Mouse (Mus musculus): ENCODE measurements at regions not wholly inside any gene's neighbourhood (a gene's known extent, or its start where the extent isn't known, plus 50 kb on each side); places are given as distances from the start of the nearest gene placed in this dataset.

- TF ChIP-seq CTCF (IDR thresholded peaks at IDR 0.05; ENCODE audit: borderline replicate concordance, insufficient read depth, low read length) = no peak
- 0 out of 2 replicates have a peak, but pooled peaks have one; percentile 16 for TF ChIP-seq POLR2A (IDR thresholded peaks at IDR 0.05; ENCODE audit: low read depth, low read length)
- Histone ChIP-seq H3K4me1 (ENCODE audit: control insufficient read depth, insufficient read depth, low read length) (no peaks in the 10 kb centered on the region), H3K4me3 (ENCODE audit: insufficient read depth, low read length) (no peak overlapping the region), H3K27ac (ENCODE audit: insufficient read depth, low read length) (no peak overlapping the region)
Measured at GRCm38 (mm10) chr3:148429012-148429865, 561.1 kb downstream of the Adgrl2 start.

GRCm38 (mm10) chr3:148424089-148424488 lies 566.3 kb downstream of the Adgrl2 start:
- Histone ChIP-seq H3K4me3 (ENCODE audit: insufficient read depth, low read length) (no peak overlapping the region), H3K4me1 (ENCODE audit: control insufficient read depth, insufficient read depth, low read length) (peaks cover 3% of the 10 kb centered on the region), H3K27ac (ENCODE audit: insufficient read depth, low read length) (no peak overlapping the region)
- TF ChIP-seq CTCF (IDR thresholded peaks at IDR 0.05; ENCODE audit: borderline replicate concordance, insufficient read depth, low read length) = no peak
- TF ChIP-seq POLR2A (IDR thresholded peaks at IDR 0.05; ENCODE audit: low read depth, low read length) = no peak

GRCm38 (mm10) chr3:148423383-148423782 lies 567.0 kb downstream of the Adgrl2 start:
- no peak overlapping the region for H3K27ac ChIP-seq (ENCODE audit: insufficient read depth, low read length)
- no peak overlapping the region for H3K4me3 ChIP-seq (ENCODE audit: insufficient read depth, low read length)
- H3K4me1 ChIP-seq (ENCODE audit: control insufficient read depth, insufficient read depth, low read length) = peaks cover 3% of the 10 kb centered on the region
- TF ChIP-seq CTCF (IDR thresholded peaks at IDR 0.05; ENCODE audit: borderline replicate concordance, insufficient read depth, low read length) (no peak), POLR2A (IDR thresholded peaks at IDR 0.05; ENCODE audit: low read depth, low read length) (no peak)

- H3K4me1 ChIP-seq (ENCODE audit: control insufficient read depth, insufficient read depth, low read length) = peaks cover 3% of the 10 kb centered on the region
- no peak overlapping the region for H3K27ac ChIP-seq (ENCODE audit: insufficient read depth, low read length)
- TF ChIP-seq CTCF (IDR thresholded peaks at IDR 0.05; ENCODE audit: borderline replicate concordance, insufficient read depth, low read length) = no peak
- H3K4me3 ChIP-seq (ENCODE audit: insufficient read depth, low read length) = no peak overlapping the region
Measured at GRCm38 (mm10) chr3:148422720-148423119, 567.6 kb downstream of the Adgrl2 start.

- TF ChIP-seq POLR2A (IDR thresholded peaks at IDR 0.05; ENCODE audit: low read depth, low read length) (no peak), CTCF (IDR thresholded peaks at IDR 0.05; ENCODE audit: borderline replicate concordance, insufficient read depth, low read length) (no peak)
- peaks cover 3% of the 10 kb centered on the region for H3K4me1 ChIP-seq (ENCODE audit: control insufficient read depth, insufficient read depth, low read length)
- H3K27ac ChIP-seq (ENCODE audit: insufficient read depth, low read length) = no peak overlapping the region
- no peak overlapping the region for H3K4me3 ChIP-seq (ENCODE audit: insufficient read depth, low read length)
Measured at GRCm38 (mm10) chr3:148422205-148422604, 568.1 kb downstream of the Adgrl2 start.

GRCm38 (mm10) chr3:148420303-148420702 lies 570.1 kb downstream of the Adgrl2 start:
- Histone ChIP-seq H3K4me1 (ENCODE audit: control insufficient read depth, insufficient read depth, low read length) (peaks cover 3% of the 10 kb centered on the region), H3K27ac (ENCODE audit: insufficient read depth, low read length) (no peak overlapping the region), H3K4me3 (ENCODE audit: insufficient read depth, low read length) (no peak overlapping the region)
- no peak for TF ChIP-seq CTCF (IDR thresholded peaks at IDR 0.05; ENCODE audit: borderline replicate concordance, insufficient read depth, low read length)
- TF ChIP-seq POLR2A (IDR thresholded peaks at IDR 0.05; ENCODE audit: low read depth, low read length) = no peak

- no peak for TF ChIP-seq CTCF (IDR thresholded peaks at IDR 0.05; ENCODE audit: borderline replicate concordance, insufficient read depth, low read length)
- TF ChIP-seq POLR2A (IDR thresholded peaks at IDR 0.05; ENCODE audit: low read depth, low read length) = no peak
- no peak overlapping the region for H3K27ac ChIP-seq (ENCODE audit: insufficient read depth, low read length)
- no peak overlapping the region for H3K4me3 ChIP-seq (ENCODE audit: insufficient read depth, low read length)
- peaks cover 3% of the 10 kb centered on the region for H3K4me1 ChIP-seq (ENCODE audit: control insufficient read depth, insufficient read depth, low read length)
Measured at GRCm38 (mm10) chr3:148419462-148420074, 570.8 kb downstream of the Adgrl2 start.

- Histone ChIP-seq H3K4me3 (ENCODE audit: insufficient read depth, low read length) (no peak overlapping the region), H3K27ac (ENCODE audit: insufficient read depth, low read length) (no peak overlapping the region), H3K4me1 (ENCODE audit: control insufficient read depth, insufficient read depth, low read length) (peaks cover 3% of the 10 kb centered on the region)
- TF ChIP-seq POLR2A (IDR thresholded peaks at IDR 0.05; ENCODE audit: low read depth, low read length) = no peak
- TF ChIP-seq CTCF (IDR thresholded peaks at IDR 0.05; ENCODE audit: borderline replicate concordance, insufficient read depth, low read length) = no peak
Measured at GRCm38 (mm10) chr3:148418067-148418466, 572.3 kb downstream of the Adgrl2 start.

GRCm38 (mm10) chr3:148415443-148415842 lies 574.9 kb downstream of the Adgrl2 start:
- H3K4me3 ChIP-seq (ENCODE audit: insufficient read depth, low read length) = no peak overlapping the region
- TF ChIP-seq CTCF (IDR thresholded peaks at IDR 0.05; ENCODE audit: borderline replicate concordance, insufficient read depth, low read length) (no peak), POLR2A (IDR thresholded peaks at IDR 0.05; ENCODE audit: low read depth, low read length) (no peak)
- H3K4me1 ChIP-seq (ENCODE audit: control insufficient read depth, insufficient read depth, low read length) = no peaks in the 10 kb centered on the region; the same call in 1 of the 2 replicates
- H3K27ac ChIP-seq (ENCODE audit: insufficient read depth, low read length) = no peak overlapping the region

GRCm38 (mm10) chr3:148413027-148413426 lies 577.3 kb downstream of the Adgrl2 start:
- Histone ChIP-seq H3K4me1 (ENCODE audit: control insufficient read depth, insufficient read depth, low read length) (no peaks in the 10 kb centered on the region), H3K4me3 (ENCODE audit: insufficient read depth, low read length) (no peak overlapping the region), H3K27ac (ENCODE audit: insufficient read depth, low read length) (no peak overlapping the region)
- no peak for TF ChIP-seq CTCF (IDR thresholded peaks at IDR 0.05; ENCODE audit: borderline replicate concordance, insufficient read depth, low read length)
- no peak for TF ChIP-seq POLR2A (IDR thresholded peaks at IDR 0.05; ENCODE audit: low read depth, low read length)

Data from embryonic fibroblast, embryonic 13.5 days (primary cell).